Mouse (Mus musculus): ENCODE results near the gene Olfr786.

Olfr786 gene

GRCm38 (mm10) chr10:129427006-129427405 lies at the start of gene Olfr786:
TSS of gene Olfr786 (plus strand) at chr10:129427306.
- no peak for DNase-seq

- no peak for DNase-seq
Measured at GRCm38 (mm10) chr10:129383783-129384182, 43.3 kb upstream of the Olfr786 start, which contains the start of gene Olfr784. TSS of gene Olfr784 (plus strand) at chr10:129384083.

GRCm38 (mm10) chr10:129400892-129401291 lies 26.2 kb upstream of the Olfr786 start:
- no peak for DNase-seq

GRCm38 (mm10) chr10:129405126-129405525 lies 22.0 kb upstream of the Olfr786 start, which contains the start of gene Olfr785:
TSS of gene Olfr785 (plus strand) at chr10:129405426.
- DNase-seq: no peak

GRCm38 (mm10) chr10:129461562-129461961 lies 34.5 kb downstream of the Olfr786 start, which contains the start of gene Olfr787:
TSS of gene Olfr787 (plus strand) at chr10:129461862.
- no peak for DNase-seq

- no peak for DNase-seq
Measured at GRCm38 (mm10) chr10:129470698-129471097, 43.6 kb downstream of the Olfr786 start, which contains the start of gene Olfr788. TSS of gene Olfr788 (plus strand) at chr10:129470998.

GRCm38 (mm10) chr10:129473256-129473655 lies 46.1 kb downstream of the Olfr786 start:
- no peak for DNase-seq

- no peak for DNase-seq
Measured at GRCm38 (mm10) chr10:129473723-129474122, 46.6 kb downstream of the Olfr786 start.

GRCm38 (mm10) chr10:129484452-129484851 lies 57.3 kb downstream of the Olfr786 start, which contains the start of gene Olfr789:
TSS of gene Olfr789 (plus strand) at chr10:129484752.
- DNase-seq: no peak
